Mouse (Mus musculus) embryo, embryonic 11 days (tissue): ENCODE data around the gene Irf2bp2.
A peak's percentile ranks its signal among the peaks of the same experiment; 100 is the strongest.
"Not testable (repeated sequence)": the region's sequence is repeated elsewhere in the genome, so short reads cannot be mapped to it uniquely, and the experiment has no call there.

Experiments used
- DNase-seq: peaks from one replicate; pipeline ENCODE4 v3.0.0-alpha.2; 2015

The Irf2bp2 gene

DNA sequence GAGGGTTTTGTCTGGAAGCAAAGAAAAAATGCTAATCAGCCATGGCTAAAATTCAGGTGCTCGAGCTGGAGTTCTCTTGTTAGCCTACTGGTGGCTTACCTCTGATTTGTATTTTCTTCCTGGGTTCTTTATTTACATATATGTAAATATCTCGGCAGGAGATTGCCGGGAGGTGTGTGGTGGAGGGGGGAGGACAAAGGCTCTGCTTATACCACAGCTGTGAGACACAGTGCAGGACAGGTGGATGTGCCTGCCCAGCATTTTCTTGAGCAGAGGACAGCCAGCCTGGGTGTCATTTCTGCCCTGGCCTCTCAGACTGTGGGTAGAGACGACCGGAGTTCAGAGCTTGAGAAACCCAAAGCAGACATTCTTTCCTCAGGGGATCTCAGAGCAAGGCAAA is 7.5 kb upstream of the Irf2bp2 start:
- no peak for DNase-seq

DNA sequence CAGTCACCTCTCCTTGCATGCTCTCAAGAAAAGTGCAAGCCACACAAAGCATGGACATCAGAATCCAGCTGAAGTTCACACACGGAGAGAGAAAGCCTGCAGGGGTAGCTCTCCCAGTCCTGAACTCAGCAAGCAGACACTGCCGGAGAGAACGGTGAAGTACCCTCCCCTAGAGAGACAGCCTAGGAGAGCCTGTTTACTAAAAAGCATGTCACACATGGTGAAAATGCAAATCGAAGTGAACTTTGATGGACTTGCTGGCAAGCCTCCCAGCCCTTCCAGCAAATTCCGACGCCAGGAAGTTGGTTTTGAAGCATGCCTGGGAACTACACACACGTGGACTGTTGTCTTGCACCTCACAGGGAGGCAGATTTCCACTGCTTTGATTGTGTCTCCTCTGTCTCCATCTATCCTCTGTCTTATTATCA is 7.0 kb upstream of the Irf2bp2 start:
- DNase-seq: no peak

DNA sequence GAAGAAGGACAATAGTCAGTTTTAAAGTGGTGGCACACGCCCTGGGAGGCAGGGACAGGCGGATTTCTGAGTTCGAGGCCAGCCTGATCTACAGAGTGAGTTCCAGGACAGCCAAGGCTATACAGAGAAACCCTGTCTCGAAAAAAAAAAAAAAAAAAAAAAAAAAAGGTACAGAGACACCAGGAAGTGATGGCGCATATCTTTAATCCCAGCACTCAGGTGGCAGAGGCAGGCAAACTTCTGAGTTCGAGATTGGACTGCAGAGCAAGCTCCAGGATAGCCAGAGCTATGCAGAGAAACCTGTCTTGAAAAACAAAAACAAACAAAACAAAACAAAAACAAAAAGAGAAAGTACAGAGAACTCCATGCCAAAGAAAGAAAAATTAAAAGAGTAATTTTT is 6.6 kb upstream of the Irf2bp2 start:
- not testable (repeated sequence) for DNase-seq

DNA sequence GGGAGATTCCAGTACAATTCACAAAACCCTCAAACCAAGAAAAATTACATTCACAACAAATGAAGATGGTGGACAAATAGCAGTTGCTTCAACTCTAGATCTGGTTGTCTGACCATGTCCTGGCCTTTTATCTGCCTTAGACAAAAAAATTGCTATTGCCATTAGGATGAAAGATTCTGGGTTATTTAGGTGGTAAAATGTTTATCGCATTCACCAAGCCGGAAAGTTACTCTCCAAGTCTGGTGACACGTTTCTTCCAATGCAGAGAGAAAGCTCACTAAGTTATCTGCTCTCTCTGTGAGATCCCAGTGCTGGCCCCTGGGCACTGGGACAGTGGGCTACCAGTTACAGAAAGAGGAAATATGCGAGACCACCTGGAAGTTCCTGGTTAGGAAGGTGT is 5.5 kb upstream of the Irf2bp2 start:
- no peak for DNase-seq

DNA sequence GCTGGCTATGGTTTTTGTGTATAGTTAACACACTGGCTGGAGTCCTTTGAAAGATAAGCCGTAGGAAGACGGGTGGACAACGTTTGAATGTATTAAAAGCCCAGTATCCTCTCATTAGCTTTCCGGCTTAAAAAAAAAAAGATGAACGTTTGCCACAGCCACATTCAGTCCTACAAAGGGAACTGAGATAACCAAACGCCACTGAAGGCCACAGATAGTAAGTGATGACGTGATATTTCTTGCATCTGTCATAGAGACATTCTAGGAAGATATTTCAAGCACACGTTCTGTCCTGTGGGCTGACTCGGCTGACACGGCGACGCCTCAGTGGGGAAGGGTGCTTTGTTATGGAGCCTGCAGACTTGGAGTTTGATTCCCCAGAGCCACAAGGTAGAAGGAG is 4.4 kb upstream of the Irf2bp2 start:
- no peak for DNase-seq

DNA sequence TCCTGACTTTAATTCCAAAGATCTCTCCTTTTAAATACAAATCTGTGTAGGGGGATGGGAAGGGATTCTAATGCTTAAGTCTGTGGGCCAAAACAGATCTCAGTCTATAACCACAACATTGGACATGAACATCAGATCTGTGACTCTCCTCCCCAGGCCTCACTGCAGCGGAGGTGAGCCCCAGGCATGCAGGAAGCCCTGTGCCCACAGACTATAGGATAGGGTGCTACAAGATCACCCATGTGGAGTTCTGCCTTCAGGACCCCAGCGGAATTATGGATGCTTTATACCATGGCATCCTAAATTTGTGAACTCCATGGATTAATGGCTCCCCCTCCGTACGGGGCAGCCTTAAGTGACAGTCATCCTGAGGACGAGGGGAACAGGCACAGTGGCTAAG is 2.9 kb upstream of the Irf2bp2 start:
- DNase-seq: no peak

- peak; percentile 87 for DNase-seq
Observed at GRCm38 (mm10) chr8:126596097-126596634, 2.4 kb upstream of the Irf2bp2 start.

DNA sequence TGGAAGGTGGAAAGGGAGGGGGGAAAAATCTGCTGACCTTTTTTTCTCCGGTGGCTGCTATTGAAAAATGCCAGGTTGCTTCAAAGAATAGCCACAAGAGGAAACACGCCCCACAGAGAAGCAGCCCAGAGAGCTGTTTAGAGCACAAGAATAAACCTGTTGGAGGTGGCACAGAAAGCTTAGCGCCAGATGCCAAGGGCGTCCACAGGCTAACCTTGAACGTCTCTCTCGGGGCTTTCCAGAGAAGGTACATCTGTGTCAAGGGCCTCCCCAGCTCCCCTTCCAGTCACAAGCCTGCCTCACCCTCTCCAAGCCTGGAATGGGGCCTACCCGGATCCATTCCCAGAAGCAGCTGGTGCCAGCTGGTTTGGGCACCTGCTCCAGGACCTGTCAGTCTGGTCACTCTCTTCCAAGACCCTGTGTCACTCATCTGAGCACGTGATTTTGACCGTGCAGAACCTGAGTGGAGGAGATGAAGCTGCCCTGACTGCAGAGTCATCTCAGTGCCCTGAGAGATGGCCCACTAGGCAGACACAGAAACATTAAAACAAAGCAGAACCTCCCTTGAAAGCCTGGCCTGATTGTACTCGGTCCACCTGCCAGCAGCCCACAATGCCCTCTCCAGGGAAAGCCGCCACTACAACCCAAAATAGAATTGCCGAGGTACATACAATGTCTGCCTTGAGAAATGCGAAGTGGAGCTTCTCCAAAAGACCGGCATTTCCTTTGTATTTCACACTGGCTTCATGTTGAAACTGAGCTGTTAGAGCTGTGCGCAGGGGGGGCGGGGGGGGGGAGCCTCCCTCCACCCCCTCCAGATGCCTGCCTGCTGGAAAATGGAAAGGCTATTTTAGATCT is 1.6 kb upstream of the Irf2bp2 start:
- peak; percentile 34 for DNase-seq

DNA sequence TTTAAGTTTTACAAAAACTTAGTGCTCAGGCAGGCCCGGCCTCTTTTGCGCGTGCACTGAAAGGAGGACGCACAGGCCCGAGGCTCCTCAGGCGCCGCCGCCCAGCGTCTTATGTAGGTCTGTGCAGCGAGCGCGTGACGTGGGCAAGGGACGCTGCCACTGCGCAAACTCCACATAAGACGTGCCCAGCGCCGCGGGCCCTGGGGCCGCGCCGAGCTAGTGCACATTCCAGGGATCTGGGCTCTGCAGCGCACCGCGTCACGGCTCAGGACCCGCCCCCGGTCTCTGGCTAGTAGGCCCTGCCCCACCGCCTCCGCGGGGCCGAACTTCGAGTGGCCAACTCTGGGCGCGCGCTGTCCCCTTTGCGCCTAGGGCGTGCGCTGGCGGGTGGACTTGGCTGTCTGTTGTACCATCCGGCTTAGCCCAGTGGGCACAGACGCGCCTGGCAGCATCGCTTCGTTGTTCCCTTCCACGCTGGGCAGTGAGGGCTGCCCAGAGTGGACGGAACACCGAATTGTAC is 755 bp upstream of the Irf2bp2 start:
- DNase-seq: peak; percentile 100

- DNase-seq: peak; percentile 77
Observed at GRCm38 (mm10) chr8:126592771-126593571, 815 bp downstream of the Irf2bp2 start.

DNA sequence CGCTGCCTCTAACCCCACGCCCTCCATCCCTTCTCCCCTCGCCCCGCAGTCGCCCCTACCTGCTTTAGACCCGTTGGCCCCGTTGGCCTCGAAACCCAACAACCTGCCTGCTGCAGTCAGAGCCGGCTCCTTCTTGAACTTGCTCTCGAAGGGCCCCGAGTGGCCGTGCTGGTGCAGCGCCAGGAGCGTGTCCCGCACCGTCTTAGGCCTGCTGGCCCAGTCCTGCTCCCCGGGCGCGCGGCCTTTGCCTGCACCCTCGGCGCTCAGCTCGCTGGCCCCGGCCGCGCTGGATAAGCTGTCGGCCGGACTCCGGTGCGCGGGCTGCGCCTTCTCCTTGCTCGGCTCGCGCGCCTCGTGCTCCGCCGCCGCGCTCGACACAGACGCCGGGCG is 1.4 kb downstream of the Irf2bp2 start:
- DNase-seq: peak; percentile 59

GRCm38 (mm10) chr8:126591821-126592268 is 1.9 kb downstream of the Irf2bp2 start:
- DNase-seq: peak; percentile 64

DNA sequence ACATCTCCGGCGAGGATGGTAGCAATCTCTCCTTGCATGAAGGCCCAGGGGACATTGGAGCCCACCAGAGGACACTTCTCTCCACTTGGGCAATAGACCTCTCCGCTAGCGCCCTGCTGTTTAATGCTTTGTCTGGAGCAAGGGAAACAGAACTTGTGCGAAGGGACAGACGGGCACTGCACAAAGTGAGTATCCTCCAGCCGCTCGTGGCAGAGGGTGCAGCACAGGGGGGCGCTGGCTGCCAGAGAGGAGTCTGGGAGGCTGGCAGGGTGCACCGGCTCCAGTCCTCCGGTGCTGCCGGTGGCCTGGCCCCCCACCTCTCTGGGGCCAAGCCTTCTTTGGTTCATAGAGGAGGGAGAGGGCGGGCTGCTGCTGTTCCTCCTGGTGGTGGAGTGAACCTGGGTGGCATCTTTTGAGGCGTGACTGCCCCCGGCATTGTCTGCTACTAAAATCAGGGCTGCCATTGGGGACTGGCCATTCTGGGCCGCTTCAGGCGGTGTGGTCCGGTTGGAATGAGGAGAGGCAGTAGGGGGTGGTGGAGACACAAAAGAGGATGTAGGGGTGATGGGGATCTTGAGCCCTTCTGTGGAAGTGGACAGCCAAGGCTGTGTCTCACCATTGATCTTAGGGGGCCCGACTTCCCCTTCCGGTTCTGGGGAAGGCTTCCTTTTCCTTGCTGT is 2.5 kb downstream of the Irf2bp2 start:
- DNase-seq: peak; percentile 53

DNA sequence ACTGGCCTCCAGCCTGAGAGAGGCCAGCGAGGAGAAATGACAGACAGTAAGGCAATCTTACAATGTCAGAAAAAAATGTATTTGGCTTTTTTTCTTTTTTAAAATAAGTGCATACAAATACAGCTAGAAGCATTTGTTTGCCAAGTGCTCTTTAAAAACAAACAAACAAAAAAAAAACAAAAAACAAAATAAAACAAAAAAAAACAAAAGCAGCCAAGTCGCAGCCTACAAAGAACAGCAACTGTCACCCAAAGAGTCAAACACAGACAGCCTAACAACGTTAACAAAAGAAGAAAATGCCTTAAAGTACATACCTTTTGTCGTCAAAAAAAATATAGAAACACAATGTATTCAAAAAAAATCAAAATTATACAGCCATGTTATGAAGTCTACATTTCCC is 3.2 kb downstream of the Irf2bp2 start:
- DNase-seq: no peak

DNA sequence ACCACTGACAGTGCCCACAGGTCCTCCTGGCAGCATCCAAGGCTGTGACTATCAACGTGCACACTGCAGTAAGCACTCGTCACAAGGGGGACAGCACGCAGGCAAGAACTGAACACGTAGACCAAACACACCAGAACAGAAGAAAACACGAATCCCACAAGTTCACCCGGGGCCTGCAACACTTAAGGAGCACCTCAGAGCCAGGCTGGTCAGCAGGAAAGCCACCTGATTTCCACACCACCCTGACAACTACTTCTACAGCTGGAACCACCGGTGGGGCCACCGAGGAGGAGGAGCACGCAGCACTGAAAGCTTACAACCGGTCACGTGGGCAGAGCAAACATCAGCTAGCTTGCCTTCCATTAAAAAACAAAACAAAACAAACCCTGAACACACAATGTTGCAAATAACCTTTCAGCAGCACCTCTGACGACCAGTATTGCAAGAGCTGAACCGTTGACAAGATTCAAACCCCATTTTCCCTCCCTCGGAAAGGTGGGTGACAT is 3.7 kb downstream of the Irf2bp2 start:
- DNase-seq: no peak

DNA sequence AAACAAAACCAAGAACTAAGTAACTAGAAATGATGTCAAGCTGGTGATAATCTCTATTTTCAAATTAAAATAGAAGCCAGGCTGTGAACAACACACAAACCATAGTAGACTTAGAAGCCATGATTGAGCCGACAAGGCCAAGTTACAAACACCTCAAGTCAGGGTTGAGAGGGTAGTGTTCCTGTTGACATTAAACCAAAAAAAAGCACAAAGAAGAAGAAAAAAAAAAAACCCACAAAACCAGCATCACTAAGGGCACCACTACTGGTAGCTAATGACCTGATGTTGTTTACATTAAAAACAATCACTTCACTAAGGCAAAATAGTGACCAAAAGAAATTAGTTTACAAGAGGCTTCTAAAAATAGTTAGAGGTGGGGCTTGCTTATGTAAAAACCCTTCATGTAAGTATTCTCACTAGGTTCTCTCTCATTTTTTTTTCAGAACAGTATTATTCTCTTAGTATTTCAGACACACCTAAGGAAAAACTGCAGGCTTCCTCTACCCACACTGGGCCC is 4.2 kb downstream of the Irf2bp2 start:
- DNase-seq: no peak

DNA sequence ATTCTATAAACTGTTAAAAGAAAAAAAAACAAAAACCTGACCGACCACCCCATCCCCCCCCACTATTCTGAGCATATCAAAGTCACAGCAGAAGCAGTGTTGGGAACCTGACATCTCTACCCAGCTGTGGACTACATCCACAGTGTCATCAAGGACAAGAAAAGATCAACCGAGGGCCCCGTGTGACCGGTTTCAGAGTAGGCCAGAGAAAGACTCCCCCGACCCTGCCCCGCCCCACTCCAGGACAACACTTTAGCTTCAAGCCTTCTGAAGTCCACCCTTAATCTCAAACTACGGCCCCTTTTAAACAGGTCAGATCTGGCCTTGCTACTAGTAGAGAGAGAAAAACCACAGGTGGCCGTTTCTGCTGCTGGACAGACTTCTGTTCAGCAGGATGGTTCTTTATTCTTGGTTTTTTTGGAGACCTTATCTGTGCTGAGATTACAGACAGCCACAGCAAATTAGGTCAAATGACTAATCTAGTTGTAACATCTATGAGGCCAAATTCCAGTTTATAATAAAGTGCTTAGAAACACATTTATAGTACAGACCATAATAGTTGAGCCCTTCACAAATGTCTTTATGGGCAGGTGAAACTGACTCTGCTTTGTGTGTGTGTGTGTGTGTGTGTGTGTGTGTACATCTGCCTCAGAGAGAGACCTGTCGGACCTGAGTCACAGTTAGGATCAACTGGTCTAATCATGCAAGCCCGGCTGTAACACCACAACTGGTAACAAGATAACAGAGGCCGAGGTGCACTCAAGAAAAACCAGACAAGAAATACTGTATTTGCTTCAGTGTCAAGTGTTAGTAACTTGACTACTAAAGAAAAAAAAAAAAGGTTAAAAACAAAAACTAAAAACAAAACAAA is 4.9 kb downstream of the Irf2bp2 start:
- no peak for DNase-seq

DNA sequence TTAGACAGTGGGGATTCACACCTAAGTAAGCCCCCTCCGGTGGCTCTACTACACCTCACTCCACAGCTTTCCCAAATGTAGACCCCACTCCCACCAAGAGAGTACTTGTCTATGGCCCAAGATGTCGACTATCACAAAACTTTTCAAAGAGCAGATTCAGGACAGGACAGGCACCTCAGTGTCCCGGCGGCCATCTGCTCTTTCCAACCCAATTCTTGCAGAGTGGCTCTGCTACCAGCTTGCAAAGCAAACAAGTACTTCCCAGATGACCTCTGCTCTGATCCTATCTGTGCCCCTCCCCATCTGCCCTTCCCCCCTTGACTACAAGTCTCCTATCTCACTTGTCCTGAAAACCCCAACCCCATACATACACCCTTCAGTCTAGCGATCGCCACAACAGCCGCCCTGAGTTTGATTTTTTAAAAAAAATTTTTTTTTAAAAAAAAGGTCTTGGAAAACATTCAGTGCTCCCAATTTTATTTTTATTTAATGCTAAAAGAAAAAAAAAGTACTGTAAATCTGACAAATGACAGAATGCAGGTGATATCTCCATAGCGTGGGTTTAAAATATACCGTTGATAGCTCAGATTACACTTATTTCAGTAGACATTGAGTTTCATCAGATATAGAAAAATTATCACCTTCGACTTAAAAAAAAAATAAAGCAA is 5.8 kb downstream of the Irf2bp2 start:
- DNase-seq: no peak

GRCm38 (mm10) chr8:126586599-126587577 is 6.9 kb downstream of the Irf2bp2 start:
- no peak for DNase-seq

- no peak for DNase-seq
Observed at GRCm38 (mm10) chr8:126586101-126586500, 7.7 kb downstream of the Irf2bp2 start.
